ENCODE assay signal across 9 mouse cellular contexts in the genomic region with DNA sequence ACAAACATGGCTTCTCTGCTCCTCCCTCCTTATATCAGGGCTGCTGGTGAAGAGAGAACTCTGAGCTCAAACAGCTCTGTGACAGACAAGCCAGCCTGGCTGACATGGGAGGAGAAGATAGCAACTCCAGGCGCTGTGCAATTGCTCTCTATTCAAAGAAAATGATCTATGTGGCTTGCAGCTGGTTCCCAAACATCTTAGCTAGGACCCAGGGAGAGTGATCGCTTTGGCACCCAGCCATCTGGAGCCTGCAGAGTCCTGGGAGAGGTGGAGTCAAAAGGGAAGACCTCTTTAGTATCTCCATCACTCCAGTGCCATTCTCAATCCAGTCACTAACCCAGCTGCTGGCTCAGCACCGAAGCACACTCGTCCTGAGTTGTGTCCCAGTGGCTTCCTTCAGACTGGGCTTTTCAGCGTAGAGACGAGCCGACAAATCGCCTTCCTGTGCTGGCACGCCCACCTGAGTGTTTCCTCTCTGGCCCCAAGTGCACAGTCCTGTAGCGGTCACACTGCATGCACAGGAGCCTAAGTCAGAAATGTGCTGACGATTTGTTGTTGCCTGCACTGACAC.
DNase-seq lines count a peak whose midpoint lies in the region; ATAC-seq lines count a peak whose summit lies in the region.
"Had no signal": no experiment of that assay in that cellular context is flagged by ENCODE, and none has a peak within 500 bp of the region (broad histone marks: within the 10 kb centered on the region; RNA-seq: fewer than 3 reads in every experiment).

No protein-coding gene starts in this region.

- H3K9ac ChIP-seq in embryonic facial prominence, embryonic 14.5 days (ENCODE audit: low read depth, low read length), result no peak overlapping the region

- H3K9me3 ChIP-seq in embryonic facial prominence, embryonic 14.5 days (ENCODE audit: control insufficient read depth, low read length), result no peaks in the 10 kb centered on the region
- no peaks in the 10 kb centered on the region for H3K9me3 ChIP-seq in embryonic facial prominence, embryonic 10.5 days

- 61% methylated on average over 11 of the region's 11 CpGs for WGBS in embryonic facial prominence, embryonic 14.5 days
- WGBS in embryonic facial prominence, embryonic 10.5 days, result 82% methylated on average over 11 of the region's 11 CpGs

- no peak overlapping the region for H3K4me2 ChIP-seq in embryonic facial prominence, embryonic 14.5 days (ENCODE audit: low read depth, low read length)

- H3K27ac ChIP-seq in embryonic facial prominence, embryonic 14.5 days (replicated peaks; ENCODE audit: low read depth, low read length), result no peak overlapping the region
- H3K27ac ChIP-seq in embryonic facial prominence, embryonic 10.5 days (replicated peaks), result no peak overlapping the region

- no peaks in the 10 kb centered on the region for H3K27me3 ChIP-seq in embryonic facial prominence, embryonic 14.5 days (replicated peaks; ENCODE audit: control insufficient read depth, insufficient read depth, low read length)
- H3K27me3 ChIP-seq in embryonic facial prominence, embryonic 10.5 days (replicated peaks; ENCODE audit: low read depth, poor library complexity, severe bottlenecking), result no peaks in the 10 kb centered on the region

- H3K4me1 ChIP-seq in embryonic facial prominence, embryonic 14.5 days (ENCODE audit: control insufficient read depth, insufficient read depth, low read length), result no peaks in the 10 kb centered on the region
- H3K4me1 ChIP-seq in embryonic facial prominence, embryonic 10.5 days, result peaks cover 7% of the 10 kb centered on the region; the same call in 1 of the 2 replicates

- H3K36me3 ChIP-seq in embryonic facial prominence, embryonic 14.5 days (ENCODE audit: control insufficient read depth, insufficient read depth, low read length), result no peaks in the 10 kb centered on the region
- H3K36me3 ChIP-seq in embryonic facial prominence, embryonic 10.5 days (replicated peaks), result no peaks in the 10 kb centered on the region

- H3K4me3 ChIP-seq in embryonic facial prominence, embryonic 14.5 days (ENCODE audit: low read depth, low read length), result no peak overlapping the region
- no peak overlapping the region for H3K4me3 ChIP-seq in embryonic facial prominence, embryonic 10.5 days

- no peak for DNase-seq in embryonic facial prominence, embryonic 14.5 days (ENCODE audit: low spot score)
- no peak for DNase-seq in embryonic facial prominence, embryonic 10.5 days (ENCODE audit: low spot score)
- DNase-seq in testis, postnatal 10 days (ENCODE audit: low spot score), result peak; percentile 46
- no peak for DNase-seq in testis, postnatal 14 days (ENCODE audit: low spot score)
- peak; percentile 46 to 64 for DNase-seq in kidney, postnatal 4 days
- peak; percentile 26 for DNase-seq in telencephalon, adult 2 months (ENCODE audit: low read depth, low spot score)
- DNase-seq in thymus, postnatal 4 days, result no peak

- peak; percentile 12; the same call in 1 of the 2 replicates for ATAC-seq in embryonic facial prominence, embryonic 14.5 days (ENCODE audit: low read depth)
- no peak for ATAC-seq in monocyte, adult 5-6 weeks (replicated peaks; ENCODE audit: insufficient number of reproducible peaks, low FRiP score, low TSS enrichment, poor library complexity, severe bottlenecking)
- ATAC-seq: lung, postnatal 0 days had no signal

Comparison
In these comparisons a context has a peak if more than half of its experiments do, and no peak if none do; other contexts are left out.
1. DNase-seq: peak in testis, postnatal 10 days (single experiment), kidney, postnatal 4 days (2 of 2) and telencephalon, adult 2 months (single experiment); none in embryonic facial prominence, embryonic 14.5 days (single experiment), embryonic facial prominence, embryonic 10.5 days (single experiment), testis, postnatal 14 days (single experiment) and thymus, postnatal 4 days (single experiment).